Mouse (Mus musculus): Measurements from ENCODE around the gene Cdkn2aip. TPM values are rescaled to one million over a fixed set of nuclear protein-coding genes. Genes with fewer than 3 reads are reported as not detected.

Cdkn2aip gene
- total RNA-seq, 1 experiment from 2014 or later = 41.9 TPM

GRCm38 (mm10) chr8:47706746-47707145 is 7.0 kb downstream of the Cdkn2aip start:
- ATAC-seq (ENCODE audit: extremely low read depth, insufficient number of reproducible peaks, low FRiP score, poor library complexity, severe bottlenecking) = no peak

DNA sequence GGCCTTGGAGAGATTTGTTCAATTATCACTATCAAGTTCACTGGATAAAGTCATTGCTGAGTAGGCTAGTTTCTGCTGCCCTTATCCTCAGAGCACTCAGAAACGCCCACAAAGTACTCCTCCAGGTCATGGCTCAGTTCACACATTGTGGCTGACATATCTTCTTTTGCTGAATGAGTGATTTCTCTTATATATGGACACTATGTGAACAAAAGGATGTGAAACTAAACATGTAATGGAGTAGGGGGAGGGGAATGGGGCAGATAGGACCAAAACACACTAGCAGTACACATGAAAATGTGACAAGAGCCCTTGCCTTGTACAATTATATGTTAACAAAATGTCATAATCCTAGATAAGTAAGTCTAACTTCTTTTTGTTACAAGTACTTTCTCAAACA is 11.4 kb downstream of the Cdkn2aip start:
- peak; percentile 71 for ATAC-seq (ENCODE audit: extremely low read depth, insufficient number of reproducible peaks, low FRiP score, poor library complexity, severe bottlenecking)

- ATAC-seq (ENCODE audit: extremely low read depth, insufficient number of reproducible peaks, low FRiP score, poor library complexity, severe bottlenecking) = no peak
These were observed 16.0 kb downstream of the Cdkn2aip start for GRCm38 (mm10) chr8:47697696-47698095.

DNA sequence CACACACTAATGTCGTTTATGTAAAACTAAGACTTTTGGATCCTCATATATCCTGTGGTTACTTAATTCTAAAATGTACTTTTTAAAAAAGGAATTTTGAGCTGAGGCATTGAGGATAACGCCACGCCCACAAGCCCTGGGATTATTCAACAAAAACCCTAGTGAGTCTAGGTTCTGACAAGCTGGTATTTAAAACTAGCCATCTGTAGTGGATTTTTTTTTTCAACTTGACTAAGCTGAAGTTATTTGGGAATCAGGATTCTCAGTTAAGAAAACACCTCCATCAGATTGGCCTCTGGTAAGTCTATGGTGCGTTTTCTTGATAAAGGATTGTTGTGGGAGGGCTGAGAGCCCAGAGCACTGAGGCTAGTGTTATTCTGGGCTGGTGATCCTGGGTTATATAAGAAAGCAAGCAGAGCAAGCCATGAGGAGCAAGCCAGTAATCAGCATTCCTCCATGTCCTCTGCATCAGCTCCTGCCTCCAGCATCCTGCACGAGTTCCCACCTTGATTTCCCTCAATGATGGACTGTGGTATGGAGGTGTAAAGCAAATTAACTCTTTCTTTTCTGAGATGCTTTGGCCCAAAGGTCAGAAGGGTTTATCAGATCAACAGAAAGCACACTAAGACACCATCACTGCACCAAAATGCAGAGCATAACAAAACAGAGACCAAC is 18.2 kb downstream of the Cdkn2aip start:
- no peak for ATAC-seq (ENCODE audit: extremely low read depth, insufficient number of reproducible peaks, low FRiP score, poor library complexity, severe bottlenecking)

DNA sequence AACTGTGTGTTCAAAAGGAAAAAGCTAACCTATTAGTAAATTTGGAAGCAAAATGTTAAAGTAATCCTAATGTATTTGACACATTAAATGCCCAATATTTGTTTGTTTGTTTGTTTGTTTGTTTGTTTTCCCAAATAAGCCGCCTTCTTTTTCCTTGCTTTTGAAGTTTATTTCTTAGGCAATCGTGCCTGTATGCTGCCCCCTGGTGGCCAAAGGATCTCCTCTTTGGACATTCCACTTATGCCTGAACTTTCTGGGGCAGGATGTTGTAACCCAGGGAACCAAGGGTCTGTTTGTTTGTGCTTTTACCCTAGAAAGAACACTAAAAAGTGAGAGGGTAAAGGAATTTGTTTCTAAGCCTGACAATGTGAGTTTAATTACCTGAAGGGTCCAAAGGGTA is 20.6 kb downstream of the Cdkn2aip start:
- peak; percentile 45; the same call in 1 of the 2 replicates for ATAC-seq (ENCODE audit: extremely low read depth, insufficient number of reproducible peaks, low FRiP score, poor library complexity, severe bottlenecking)

DNA sequence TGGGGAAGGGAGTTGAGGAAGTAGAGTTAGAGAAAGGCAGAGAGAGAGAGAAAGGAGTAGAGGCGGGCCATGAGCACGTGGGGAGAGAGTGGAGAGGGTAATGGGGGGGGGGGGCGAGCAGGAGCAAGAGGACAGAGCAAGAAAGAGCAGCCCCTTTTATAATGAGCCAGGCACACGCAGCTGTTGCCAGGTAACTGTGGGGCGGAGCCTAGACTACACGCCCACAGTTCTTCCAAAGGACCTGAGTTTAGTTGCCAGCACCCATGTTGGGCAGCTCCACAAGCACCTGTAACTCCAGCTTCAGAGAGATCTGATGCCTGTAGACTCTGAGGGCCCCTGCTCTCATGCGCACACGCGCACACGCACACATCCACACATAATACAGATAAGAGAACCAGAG is 21.9 kb downstream of the Cdkn2aip start:
- no peak for ATAC-seq (ENCODE audit: extremely low read depth, insufficient number of reproducible peaks, low FRiP score, poor library complexity, severe bottlenecking)

DNA sequence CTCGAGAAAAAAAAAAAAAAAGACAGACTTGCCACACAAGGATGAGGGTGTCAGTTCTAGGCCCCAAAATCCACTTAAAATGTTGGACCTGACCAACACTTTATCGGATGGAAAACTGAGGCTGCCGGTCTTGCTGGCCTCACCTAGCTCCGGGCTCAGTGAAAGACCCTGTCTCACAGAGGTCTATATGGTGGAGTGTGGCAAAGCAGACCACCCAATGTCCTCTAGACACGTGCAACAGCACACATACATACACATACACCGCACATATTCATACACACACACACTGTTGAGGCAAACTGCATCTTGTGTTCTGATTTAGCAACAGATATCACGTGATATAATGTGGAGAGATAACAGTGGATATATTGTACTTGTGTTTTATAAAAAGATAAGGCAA is 22.4 kb downstream of the Cdkn2aip start:
- no peak for ATAC-seq (ENCODE audit: extremely low read depth, insufficient number of reproducible peaks, low FRiP score, poor library complexity, severe bottlenecking)

GRCm38 (mm10) chr8:47690674-47691078 is 23.1 kb downstream of the Cdkn2aip start:
- ATAC-seq (ENCODE audit: extremely low read depth, insufficient number of reproducible peaks, low FRiP score, poor library complexity, severe bottlenecking) = no peak

- ATAC-seq (ENCODE audit: extremely low read depth, insufficient number of reproducible peaks, low FRiP score, poor library complexity, severe bottlenecking) = peak; percentile 51; the same call in 1 of the 2 replicates
These were observed 23.9 kb downstream of the Cdkn2aip start for GRCm38 (mm10) chr8:47689704-47690326.

DNA sequence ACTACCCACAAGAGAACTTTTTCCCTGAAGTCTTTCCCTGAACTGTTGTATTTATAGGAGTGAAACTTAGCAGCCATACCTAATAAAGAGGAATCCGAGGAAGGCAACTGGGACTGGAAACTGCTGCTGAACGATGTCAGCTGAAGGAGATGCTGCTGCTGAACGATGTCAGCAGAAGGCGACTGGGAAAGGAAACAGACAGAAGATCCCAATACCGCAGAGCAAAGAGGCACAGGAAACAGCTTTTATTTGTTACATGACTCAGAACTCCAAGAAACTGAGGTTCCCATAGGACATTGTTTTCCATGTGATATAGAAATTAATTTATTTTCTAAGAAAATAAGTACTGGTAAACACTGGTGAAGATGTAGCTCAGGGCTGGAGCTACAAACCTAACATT is 29.3 kb downstream of the Cdkn2aip start:
- no peak for ATAC-seq (ENCODE audit: extremely low read depth, insufficient number of reproducible peaks, low FRiP score, poor library complexity, severe bottlenecking)

DNA sequence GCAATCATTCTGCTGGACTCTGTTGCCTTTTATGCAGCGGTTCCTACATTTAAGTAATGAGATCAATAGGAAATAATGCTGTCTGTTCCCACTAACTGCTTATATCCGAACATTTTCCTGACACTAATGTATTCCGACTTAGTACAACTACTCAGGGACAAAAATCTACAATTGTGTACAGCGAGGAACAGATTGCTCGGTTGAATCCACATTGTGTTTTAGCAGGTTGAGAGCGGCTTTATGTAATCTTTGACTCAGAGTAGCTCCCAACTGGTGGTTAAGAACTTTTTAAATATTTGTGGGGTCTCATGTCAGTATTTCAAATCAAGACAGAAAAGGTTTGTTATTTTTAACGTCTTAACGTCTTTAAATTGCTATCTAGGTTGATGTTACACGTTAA is 29.7 kb downstream of the Cdkn2aip start:
- ATAC-seq (ENCODE audit: extremely low read depth, insufficient number of reproducible peaks, low FRiP score, poor library complexity, severe bottlenecking) = no peak

DNA sequence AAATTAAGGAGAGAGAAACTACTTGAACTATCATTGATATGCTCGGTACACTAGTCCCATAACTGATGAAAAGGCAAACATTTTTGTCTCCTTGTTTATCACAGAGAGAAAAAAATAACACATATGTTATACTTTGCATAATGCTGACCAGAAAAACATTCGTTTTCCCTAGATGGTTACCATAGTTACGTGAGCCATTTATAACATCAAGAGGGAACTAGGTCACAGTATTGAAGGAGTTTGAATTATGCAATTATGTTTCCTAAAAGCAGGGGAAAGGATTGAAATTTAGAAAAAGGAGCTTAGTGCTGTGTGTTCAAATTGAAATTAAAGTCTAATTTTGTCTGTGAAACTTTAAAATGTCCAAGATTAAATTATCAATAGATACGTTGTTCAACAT is 33.4 kb downstream of the Cdkn2aip start:
- no peak for ATAC-seq (ENCODE audit: extremely low read depth, insufficient number of reproducible peaks, low FRiP score, poor library complexity, severe bottlenecking)

- no peak for ATAC-seq (ENCODE audit: extremely low read depth, insufficient number of reproducible peaks, low FRiP score, poor library complexity, severe bottlenecking)
These were observed 34.1 kb downstream of the Cdkn2aip start for GRCm38 (mm10) chr8:47679603-47680002.

- ATAC-seq (ENCODE audit: extremely low read depth, insufficient number of reproducible peaks, low FRiP score, poor library complexity, severe bottlenecking) = no peak
These were observed 37.1 kb downstream of the Cdkn2aip start for GRCm38 (mm10) chr8:47676631-47677030.

- ATAC-seq (ENCODE audit: extremely low read depth, insufficient number of reproducible peaks, low FRiP score, poor library complexity, severe bottlenecking) = no peak
These were observed 37.5 kb downstream of the Cdkn2aip start for GRCm38 (mm10) chr8:47676224-47676623.

DNA sequence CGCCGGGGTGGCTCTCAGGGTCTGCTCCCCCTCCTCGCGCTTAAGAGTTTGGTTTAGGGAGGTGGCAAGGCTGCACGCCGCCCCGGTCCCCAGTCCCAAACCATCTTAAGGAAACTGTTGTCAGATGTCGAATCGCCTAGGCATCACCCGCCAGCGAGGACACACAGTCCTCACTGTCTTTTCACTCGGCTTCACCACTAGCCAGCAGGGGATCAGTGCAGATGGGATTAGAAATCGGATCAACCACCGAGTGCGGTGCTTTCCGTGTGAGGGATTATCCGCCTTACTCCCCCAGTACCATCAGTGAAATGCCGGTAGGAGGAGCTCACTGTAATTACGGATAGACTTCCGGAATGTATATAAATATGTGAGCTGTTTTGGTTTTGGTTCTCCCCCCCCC is 37.9 kb downstream of the Cdkn2aip start:
- peak; percentile 9; the same call in 1 of the 2 replicates for ATAC-seq (ENCODE audit: extremely low read depth, insufficient number of reproducible peaks, low FRiP score, poor library complexity, severe bottlenecking)

DNA sequence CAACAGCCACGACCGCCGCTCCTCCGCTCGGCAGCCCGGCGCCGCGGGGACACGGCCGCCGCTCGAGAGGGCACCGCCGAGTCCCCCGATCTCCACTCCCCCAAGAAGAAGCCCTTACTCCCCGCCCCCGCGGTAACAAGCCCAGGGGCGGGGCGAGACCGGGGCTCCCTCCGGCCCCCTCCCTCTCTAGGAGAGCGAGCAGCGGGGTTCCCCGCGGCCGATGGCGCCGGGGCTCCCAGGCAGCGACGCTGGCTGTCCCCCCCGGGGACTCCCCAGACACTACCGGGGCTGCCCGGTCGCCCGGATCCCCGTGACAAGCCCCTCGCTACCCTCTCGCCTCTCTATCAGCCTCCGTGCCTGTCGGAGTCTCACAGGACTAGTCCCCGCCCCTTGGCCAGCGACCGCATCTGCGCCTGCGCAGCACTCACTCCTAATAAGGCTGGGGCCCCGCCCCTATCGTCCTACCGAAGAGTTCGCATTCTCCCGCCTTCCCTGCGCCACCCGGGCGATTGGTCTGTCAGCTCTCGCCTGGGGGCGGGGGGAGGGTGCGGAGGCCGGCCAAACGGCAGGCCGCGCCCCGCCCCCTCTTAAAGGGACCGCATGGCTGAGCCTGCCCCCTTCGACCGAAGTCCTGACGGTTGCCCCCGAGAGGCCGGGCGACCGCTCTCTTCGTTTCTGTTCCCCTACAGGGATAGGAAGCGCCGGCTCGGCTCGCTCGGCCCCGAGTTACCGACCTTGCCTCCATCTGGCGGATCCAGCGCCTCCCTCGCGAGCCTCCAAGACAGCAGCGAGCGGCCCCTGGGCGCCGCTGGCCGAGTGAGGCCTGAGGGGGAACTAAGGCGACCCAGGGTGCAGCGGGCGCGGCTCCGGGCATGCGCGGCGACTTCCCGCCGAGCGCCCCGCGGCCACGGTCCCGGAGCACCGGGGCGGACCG is 38.7 kb downstream of the Cdkn2aip start, which contains the start of gene Ing2:
Gene Ing2, minus strand, starts transcription at position 780 of the 934 bp plus-strand sequence.
- ATAC-seq (ENCODE audit: extremely low read depth, insufficient number of reproducible peaks, low FRiP score, poor library complexity, severe bottlenecking) = peak; percentile 76

DNA sequence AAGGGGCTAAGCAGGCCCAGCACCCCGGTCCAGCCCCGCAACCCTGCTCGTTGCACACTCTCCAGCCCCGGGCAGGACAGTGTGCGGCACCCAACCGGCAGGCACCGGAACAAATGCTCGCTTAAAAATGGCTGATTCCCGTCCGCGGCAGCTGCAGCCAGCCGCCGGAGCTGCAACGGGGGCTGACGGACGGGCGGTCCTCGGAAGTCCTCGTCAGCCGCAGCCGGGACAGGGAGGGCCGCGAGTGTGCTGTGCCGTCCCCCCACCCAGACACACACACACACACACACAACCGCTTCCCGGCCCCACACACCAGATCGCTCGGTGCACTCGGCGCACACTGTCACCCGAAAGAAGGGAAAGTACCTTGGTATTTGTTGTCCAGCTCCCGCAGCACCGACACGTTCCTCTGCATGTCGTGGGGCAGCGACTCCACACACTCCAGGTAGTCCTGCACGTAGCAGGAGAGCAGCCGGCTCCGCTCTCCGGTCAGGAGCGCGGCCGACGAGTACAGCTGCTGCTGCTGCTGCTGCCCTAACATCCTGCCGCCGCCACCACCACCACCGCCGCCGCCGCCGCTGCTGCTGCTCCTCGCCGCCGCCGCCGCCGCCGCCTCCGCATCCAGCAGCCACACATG is 39.5 kb downstream of the Cdkn2aip start:
- no peak for ATAC-seq (ENCODE audit: extremely low read depth, insufficient number of reproducible peaks, low FRiP score, poor library complexity, severe bottlenecking)

Data from neutrophil, adult 5-6 weeks (primary cell).